Mouse (Mus musculus): ENCODE data around the gene Clip1. TPM values are rescaled to one million over a fixed set of nuclear protein-coding genes. Genes with fewer than 3 reads are reported as not detected.

Gene Clip1
- polyA plus RNA-seq, 1 experiment from 2014 or later, result 45.2 TPM

- Histone ChIP-seq H3K36me3 (ENCODE audit: control insufficient read depth, insufficient read depth, low read length) (peaks cover 19% of the 10 kb centered on the region), H3K4me2 (no peak overlapping the region), H3K4me1 (ENCODE audit: control insufficient read depth, insufficient read depth, low read length) (no peaks in the 10 kb centered on the region), H3K4me3 (ENCODE audit: low read depth, low read length) (no peak overlapping the region), H3K9me3 (replicated peaks; ENCODE audit: control insufficient read depth, low read length) (no peaks in the 10 kb centered on the region), H3K9ac (ENCODE audit: low read depth, low read length) (no peak overlapping the region), H3K27ac (ENCODE audit: low read depth, low read length) (no peak overlapping the region), H3K27me3 (ENCODE audit: control insufficient read depth, insufficient read depth, low read length) (no peaks in the 10 kb centered on the region)
- 68% methylated on average over 7 of the region's 7 CpGs for WGBS (ENCODE audit: insufficient replicate concordance)
- no peak for ATAC-seq (replicated peaks; ENCODE audit: insufficient number of reproducible peaks, low FRiP score, low TSS enrichment)
Observed at GRCm38 (mm10) chr5:123641259-123641900, 43.0 kb downstream of the Clip1 start.

- no peaks in the 10 kb centered on the region for H3K9me3 ChIP-seq (replicated peaks; ENCODE audit: control insufficient read depth, low read length)
- no peak overlapping the region for H3K9ac ChIP-seq (ENCODE audit: low read depth, low read length)
- no peak overlapping the region for H3K4me3 ChIP-seq (ENCODE audit: low read depth, low read length)
- WGBS (ENCODE audit: insufficient replicate concordance), result 87% methylated on average over 9 of the region's 9 CpGs
- ATAC-seq (replicated peaks; ENCODE audit: insufficient number of reproducible peaks, low FRiP score, low TSS enrichment), result no peak
- no peaks in the 10 kb centered on the region for H3K4me1 ChIP-seq (ENCODE audit: control insufficient read depth, insufficient read depth, low read length)
- no peak overlapping the region for H3K27ac ChIP-seq (ENCODE audit: low read depth, low read length)
- H3K36me3 ChIP-seq (ENCODE audit: control insufficient read depth, insufficient read depth, low read length), result peaks cover 15% of the 10 kb centered on the region
- no peaks in the 10 kb centered on the region for H3K27me3 ChIP-seq (ENCODE audit: control insufficient read depth, insufficient read depth, low read length)
- H3K4me2 ChIP-seq, result no peak overlapping the region
Observed at GRCm38 (mm10) chr5:123640181-123640580, 44.2 kb downstream of the Clip1 start.

GRCm38 (mm10) chr5:123631210-123631609 lies 53.2 kb downstream of the Clip1 start:
- Histone ChIP-seq H3K4me1 (ENCODE audit: control insufficient read depth, insufficient read depth, low read length) (no peaks in the 10 kb centered on the region), H3K9me3 (replicated peaks; ENCODE audit: control insufficient read depth, low read length) (no peaks in the 10 kb centered on the region), H3K27me3 (ENCODE audit: control insufficient read depth, insufficient read depth, low read length) (no peaks in the 10 kb centered on the region), H3K27ac (ENCODE audit: low read depth, low read length) (no peak overlapping the region), H3K36me3 (ENCODE audit: control insufficient read depth, insufficient read depth, low read length) (peaks cover 6% of the 10 kb centered on the region), H3K4me3 (ENCODE audit: low read depth, low read length) (no peak overlapping the region), H3K9ac (ENCODE audit: low read depth, low read length) (no peak overlapping the region), H3K4me2 (no peak overlapping the region)
- no peak for ATAC-seq (replicated peaks; ENCODE audit: insufficient number of reproducible peaks, low FRiP score, low TSS enrichment)
- 75% methylated on average over 10 of the region's 10 CpGs for WGBS (ENCODE audit: insufficient replicate concordance)

- no peaks in the 10 kb centered on the region for H3K27me3 ChIP-seq (ENCODE audit: control insufficient read depth, insufficient read depth, low read length)
- H3K36me3 ChIP-seq (ENCODE audit: control insufficient read depth, insufficient read depth, low read length), result peaks cover 11% of the 10 kb centered on the region
- WGBS (ENCODE audit: insufficient replicate concordance), result 22% methylated on average over 8 of the region's 8 CpGs
- no peak overlapping the region for H3K4me2 ChIP-seq
- no peaks in the 10 kb centered on the region for H3K4me1 ChIP-seq (ENCODE audit: control insufficient read depth, insufficient read depth, low read length)
- H3K27ac ChIP-seq (ENCODE audit: low read depth, low read length), result no peak overlapping the region
- no peak for ATAC-seq (replicated peaks; ENCODE audit: insufficient number of reproducible peaks, low FRiP score, low TSS enrichment)
- H3K4me3 ChIP-seq (ENCODE audit: low read depth, low read length), result no peak overlapping the region
- no peaks in the 10 kb centered on the region for H3K9me3 ChIP-seq (replicated peaks; ENCODE audit: control insufficient read depth, low read length)
- H3K9ac ChIP-seq (ENCODE audit: low read depth, low read length), result no peak overlapping the region
Observed at GRCm38 (mm10) chr5:123626631-123627030, 57.8 kb downstream of the Clip1 start.

- H3K4me1 ChIP-seq (ENCODE audit: control insufficient read depth, insufficient read depth, low read length), result no peaks in the 10 kb centered on the region
Observed at GRCm38 (mm10) chr5:123622421-123622820, 62.0 kb downstream of the Clip1 start.

GRCm38 (mm10) chr5:123618558-123618957 lies 65.9 kb downstream of the Clip1 start:
- Histone ChIP-seq H3K9me3 (replicated peaks; ENCODE audit: control insufficient read depth, low read length) (no peaks in the 10 kb centered on the region), H3K4me2 (no peak overlapping the region), H3K36me3 (ENCODE audit: control insufficient read depth, insufficient read depth, low read length) (peaks cover 31% of the 10 kb centered on the region), H3K4me1 (ENCODE audit: control insufficient read depth, insufficient read depth, low read length) (no peaks in the 10 kb centered on the region), H3K27me3 (ENCODE audit: control insufficient read depth, insufficient read depth, low read length) (no peaks in the 10 kb centered on the region), H3K4me3 (ENCODE audit: low read depth, low read length) (no peak overlapping the region), H3K9ac (ENCODE audit: low read depth, low read length) (no peak overlapping the region), H3K27ac (ENCODE audit: low read depth, low read length) (no peak overlapping the region)
- 70% methylated on average over 2 of the region's 2 CpGs for WGBS (ENCODE audit: insufficient replicate concordance)
- ATAC-seq (replicated peaks; ENCODE audit: insufficient number of reproducible peaks, low FRiP score, low TSS enrichment), result no peak

More at GRCm38 (mm10) chr5:123622421-123622820, 62.0 kb downstream of the Clip1 start:
- no peak overlapping the region for H3K9ac ChIP-seq (ENCODE audit: low read depth, low read length)
- no peak for ATAC-seq (replicated peaks; ENCODE audit: insufficient number of reproducible peaks, low FRiP score, low TSS enrichment)
- H3K27me3 ChIP-seq (ENCODE audit: control insufficient read depth, insufficient read depth, low read length), result no peaks in the 10 kb centered on the region
- no peak overlapping the region for H3K27ac ChIP-seq (ENCODE audit: low read depth, low read length)
- no peak overlapping the region for H3K4me3 ChIP-seq (ENCODE audit: low read depth, low read length)
- H3K9me3 ChIP-seq (replicated peaks; ENCODE audit: control insufficient read depth, low read length), result no peaks in the 10 kb centered on the region
- H3K36me3 ChIP-seq (ENCODE audit: control insufficient read depth, insufficient read depth, low read length), result peaks cover 19% of the 10 kb centered on the region
- WGBS (ENCODE audit: insufficient replicate concordance), result 80% methylated on average over 13 of the region's 13 CpGs
- H3K4me2 ChIP-seq, result no peak overlapping the region

- ATAC-seq (replicated peaks; ENCODE audit: insufficient number of reproducible peaks, low FRiP score, low TSS enrichment), result no peak
- 91% methylated on average over 24 of the region's 24 CpGs for WGBS (ENCODE audit: insufficient replicate concordance)
Observed at GRCm38 (mm10) chr5:123614246-123614645, 70.2 kb downstream of the Clip1 start.

GRCm38 (mm10) chr5:123609843-123610242 lies 74.6 kb downstream of the Clip1 start:
- peaks cover 21% of the 10 kb centered on the region for H3K36me3 ChIP-seq (ENCODE audit: control insufficient read depth, insufficient read depth, low read length)
- H3K4me3 ChIP-seq (ENCODE audit: low read depth, low read length), result no peak overlapping the region
- 0 out of 2 replicates have a peak, but pooled peaks cover 2% of the 10 kb centered on the region for H3K4me1 ChIP-seq (ENCODE audit: control insufficient read depth, insufficient read depth, low read length)
- no peaks in the 10 kb centered on the region for H3K9me3 ChIP-seq (replicated peaks; ENCODE audit: control insufficient read depth, low read length)
- H3K27ac ChIP-seq (ENCODE audit: low read depth, low read length), result no peak overlapping the region
- WGBS (ENCODE audit: insufficient replicate concordance), result 26% methylated on average over 4 of the region's 4 CpGs
- H3K27me3 ChIP-seq (ENCODE audit: control insufficient read depth, insufficient read depth, low read length), result no peaks in the 10 kb centered on the region
- no peak; the same call in 1 of the 2 replicates for ATAC-seq (replicated peaks; ENCODE audit: insufficient number of reproducible peaks, low FRiP score, low TSS enrichment)
- no peak overlapping the region for H3K4me2 ChIP-seq
- no peak overlapping the region for H3K9ac ChIP-seq (ENCODE audit: low read depth, low read length)

More at GRCm38 (mm10) chr5:123614246-123614645, 70.2 kb downstream of the Clip1 start:
- H3K4me1 ChIP-seq (ENCODE audit: control insufficient read depth, insufficient read depth, low read length), result no peaks in the 10 kb centered on the region
- peaks cover 29% of the 10 kb centered on the region for H3K36me3 ChIP-seq (ENCODE audit: control insufficient read depth, insufficient read depth, low read length)
- H3K27me3 ChIP-seq (ENCODE audit: control insufficient read depth, insufficient read depth, low read length), result no peaks in the 10 kb centered on the region
- H3K9ac ChIP-seq (ENCODE audit: low read depth, low read length), result no peak overlapping the region
- no peaks in the 10 kb centered on the region for H3K9me3 ChIP-seq (replicated peaks; ENCODE audit: control insufficient read depth, low read length)
- H3K27ac ChIP-seq (ENCODE audit: low read depth, low read length), result no peak overlapping the region
- no peak overlapping the region for H3K4me3 ChIP-seq (ENCODE audit: low read depth, low read length)
- no peak overlapping the region for H3K4me2 ChIP-seq

GRCm38 (mm10) chr5:123609416-123609815 lies 75.0 kb downstream of the Clip1 start:
- H3K4me3 ChIP-seq (ENCODE audit: low read depth, low read length), result no peak overlapping the region
- H3K27ac ChIP-seq (ENCODE audit: low read depth, low read length), result no peak overlapping the region
- H3K4me2 ChIP-seq, result no peak overlapping the region
- no peaks in the 10 kb centered on the region for H3K9me3 ChIP-seq (replicated peaks; ENCODE audit: control insufficient read depth, low read length)
- 90% methylated on average over 7 of the region's 7 CpGs for WGBS (ENCODE audit: insufficient replicate concordance)
- no peak overlapping the region for H3K9ac ChIP-seq (ENCODE audit: low read depth, low read length)
- H3K27me3 ChIP-seq (ENCODE audit: control insufficient read depth, insufficient read depth, low read length), result no peaks in the 10 kb centered on the region
- 0 out of 2 replicates have a peak, but pooled peaks cover 3% of the 10 kb centered on the region for H3K4me1 ChIP-seq (ENCODE audit: control insufficient read depth, insufficient read depth, low read length)
- H3K36me3 ChIP-seq (ENCODE audit: control insufficient read depth, insufficient read depth, low read length), result peaks cover 17% of the 10 kb centered on the region
- no peak for ATAC-seq (replicated peaks; ENCODE audit: insufficient number of reproducible peaks, low FRiP score, low TSS enrichment)

All from heart, embryonic 11.5 days (tissue).